Mouse (Mus musculus): ENCODE results near the gene Lct.
A peak's percentile ranks its signal among the peaks of the same experiment; 100 is the strongest.
"Not testable (repeated sequence)": the region's sequence is repeated elsewhere in the genome, so short reads cannot be mapped to it uniquely, and the experiment has no call there.

Lct gene

DNA sequence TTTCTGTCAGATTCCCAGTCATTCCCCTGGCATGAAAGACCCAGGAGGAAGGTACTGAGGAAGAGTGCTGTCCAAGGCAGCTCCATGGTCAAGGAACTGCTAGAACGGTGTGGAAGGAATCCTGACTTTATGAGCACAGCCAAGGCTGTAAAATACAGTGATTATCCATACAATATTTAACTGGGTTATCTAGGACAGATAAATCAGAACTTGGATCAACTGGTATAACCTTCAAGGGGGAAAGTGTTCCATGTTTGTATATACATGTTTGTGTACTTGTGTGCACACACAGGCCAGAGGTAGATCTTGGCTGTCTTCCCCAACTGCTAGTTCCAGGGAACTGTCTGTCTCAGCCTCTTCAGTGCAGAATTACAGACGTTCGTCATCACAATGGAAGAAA, at the start of gene Lct:
TSS of gene Lct (minus strand) at position 101 of the 400 bp plus-strand sequence.
- DNase-seq, result no peak

DNA sequence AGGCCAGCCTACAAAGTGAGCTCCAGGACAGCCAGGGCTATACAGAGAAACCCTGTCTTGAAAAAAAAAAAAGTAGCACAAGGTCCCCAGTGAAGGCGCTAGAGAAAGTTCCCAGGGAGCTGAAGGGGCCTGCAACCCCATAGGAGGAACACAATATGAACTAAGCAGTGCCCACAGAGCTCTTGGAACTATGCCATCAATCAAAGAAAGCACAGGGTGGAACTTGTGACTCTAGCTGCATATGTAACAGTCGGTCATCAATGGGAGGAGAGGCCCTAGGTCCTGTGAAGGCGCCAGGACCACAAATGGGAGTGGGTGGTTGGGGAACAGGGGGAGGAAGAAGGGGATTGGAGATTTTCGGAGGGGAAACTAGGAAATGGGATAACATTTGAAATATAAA, 48.7 kb upstream of the Lct start:
- no peak for DNase-seq

DNA sequence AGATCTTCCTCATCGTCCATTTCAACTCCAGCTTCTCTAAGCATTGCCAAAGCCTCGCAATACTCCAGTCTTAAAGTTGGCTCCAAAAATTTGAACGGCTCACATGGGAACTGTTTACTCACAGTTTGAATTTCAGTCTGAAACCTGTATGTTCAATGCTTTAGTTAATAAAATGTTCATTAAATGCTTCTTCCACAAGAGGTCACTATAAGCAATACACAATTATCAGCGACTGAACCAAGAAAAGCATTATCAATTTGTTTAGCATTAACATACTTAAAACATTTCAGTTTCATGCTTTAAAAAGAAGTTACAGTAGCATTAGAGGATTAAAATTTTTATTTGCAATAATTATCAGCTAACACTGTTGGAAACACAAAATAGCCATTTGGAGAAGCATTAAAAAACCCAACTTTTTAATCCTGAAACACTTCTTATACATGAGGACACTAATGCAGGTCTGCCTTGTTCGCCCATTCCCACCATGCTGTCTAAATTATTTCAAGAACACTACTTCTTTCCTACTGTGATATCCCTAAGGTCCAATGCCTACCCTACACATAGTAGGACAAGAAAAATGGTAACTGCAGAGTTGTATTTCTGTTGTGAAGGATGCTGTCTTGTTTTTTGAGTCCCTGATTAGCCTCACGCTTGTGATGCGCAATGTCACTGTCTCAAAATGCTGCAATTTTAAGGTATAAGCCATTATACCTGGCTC, 44.2 kb upstream of the Lct start:
- no peak for DNase-seq

DNA sequence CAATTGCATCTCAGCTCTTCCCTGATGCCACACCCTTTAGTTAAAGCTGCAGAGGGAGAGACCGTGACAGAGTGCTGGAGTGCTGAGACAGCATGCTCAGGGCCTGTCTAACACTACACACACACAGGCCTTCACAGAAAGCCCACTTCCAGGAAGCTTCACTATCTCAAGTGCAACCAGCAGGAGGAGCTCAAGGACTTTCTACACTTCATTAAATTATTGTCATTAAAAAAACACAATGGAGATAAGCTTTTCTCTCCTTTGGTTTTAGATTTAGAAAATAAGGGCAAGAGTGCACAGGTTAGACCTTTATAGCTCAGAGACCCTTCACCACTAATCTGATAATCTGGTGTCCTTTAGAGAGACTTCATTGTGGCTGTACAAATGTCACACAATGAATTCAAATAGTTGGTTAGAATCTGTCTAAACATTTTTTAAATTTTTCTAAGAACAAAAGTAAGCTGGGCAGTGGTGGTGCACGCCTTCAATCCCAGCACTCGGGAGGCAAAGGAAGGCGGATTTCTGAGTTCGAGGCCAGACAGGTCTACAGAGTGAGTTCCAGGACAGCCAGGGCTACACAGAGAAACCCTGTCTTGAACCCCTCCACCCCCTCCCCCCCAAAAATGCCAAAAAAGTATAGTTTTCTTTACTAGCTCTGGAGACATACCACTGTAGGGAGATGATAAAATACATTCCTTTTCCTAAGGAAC, 40.8 kb upstream of the Lct start:
- peak; percentile 84 for DNase-seq

DNA sequence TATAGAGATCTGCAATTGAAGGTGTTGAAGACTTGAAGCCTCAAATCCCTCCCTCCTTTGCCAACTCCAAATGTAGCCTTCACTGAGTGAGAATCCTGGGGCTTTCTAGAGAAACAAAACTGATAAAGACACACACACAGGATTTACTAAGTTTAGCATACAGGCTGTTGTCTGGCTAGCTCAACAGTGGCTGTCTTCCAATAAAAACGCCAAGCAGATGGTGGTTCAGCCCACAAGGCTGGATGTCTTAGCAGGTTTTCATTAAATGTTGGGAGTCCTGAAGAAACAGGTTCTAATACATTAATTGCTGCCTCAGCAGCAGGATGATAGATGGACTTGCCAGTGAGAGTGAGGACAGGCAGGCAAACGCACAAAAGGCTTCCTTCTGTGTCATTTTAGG, 32.5 kb upstream of the Lct start:
- no peak for DNase-seq

DNA sequence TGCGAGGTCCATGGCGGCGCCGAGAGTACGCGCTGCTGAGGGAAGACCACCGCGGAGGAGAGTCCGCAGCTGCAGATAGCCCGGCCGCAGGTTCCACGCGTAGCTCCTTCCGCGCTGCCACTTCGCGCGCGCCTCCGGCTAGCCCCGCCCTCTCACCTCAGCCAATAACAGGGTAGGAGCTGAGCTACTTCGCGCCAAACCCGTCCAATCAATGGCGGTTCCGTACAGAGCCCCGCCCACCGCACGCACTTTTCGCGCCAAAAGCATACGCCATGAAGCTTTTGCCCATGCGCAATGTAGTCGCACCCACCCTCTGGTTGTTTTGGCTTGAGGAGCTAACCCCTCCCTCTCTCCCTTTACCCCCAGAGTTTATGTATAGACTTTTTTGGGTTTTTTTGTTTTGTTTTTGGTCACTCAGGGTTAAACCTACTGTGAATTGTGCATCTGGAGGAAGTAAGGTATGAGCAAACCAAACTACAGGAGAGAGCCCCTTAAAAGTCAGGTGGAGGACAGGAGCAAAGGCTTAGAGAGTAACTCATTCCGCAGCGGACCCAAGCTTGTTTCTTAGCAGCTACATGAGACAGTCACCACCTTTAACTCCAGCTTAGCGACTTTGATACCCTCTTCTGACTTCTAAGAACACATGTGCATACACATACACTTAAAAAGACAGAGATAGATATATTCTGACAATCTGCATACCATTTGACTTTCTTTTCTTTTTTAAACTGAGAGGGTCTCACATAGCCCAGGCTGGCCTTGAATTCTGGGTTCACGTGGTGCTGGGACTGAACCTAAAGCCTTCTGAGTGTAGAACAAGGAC, 31.6 kb upstream of the Lct start, which contains the start of gene Mcm6:
TSS of gene Mcm6 (minus strand) at position 111 of the 823 bp plus-strand sequence.
- DNase-seq, result peak; percentile 98

DNA sequence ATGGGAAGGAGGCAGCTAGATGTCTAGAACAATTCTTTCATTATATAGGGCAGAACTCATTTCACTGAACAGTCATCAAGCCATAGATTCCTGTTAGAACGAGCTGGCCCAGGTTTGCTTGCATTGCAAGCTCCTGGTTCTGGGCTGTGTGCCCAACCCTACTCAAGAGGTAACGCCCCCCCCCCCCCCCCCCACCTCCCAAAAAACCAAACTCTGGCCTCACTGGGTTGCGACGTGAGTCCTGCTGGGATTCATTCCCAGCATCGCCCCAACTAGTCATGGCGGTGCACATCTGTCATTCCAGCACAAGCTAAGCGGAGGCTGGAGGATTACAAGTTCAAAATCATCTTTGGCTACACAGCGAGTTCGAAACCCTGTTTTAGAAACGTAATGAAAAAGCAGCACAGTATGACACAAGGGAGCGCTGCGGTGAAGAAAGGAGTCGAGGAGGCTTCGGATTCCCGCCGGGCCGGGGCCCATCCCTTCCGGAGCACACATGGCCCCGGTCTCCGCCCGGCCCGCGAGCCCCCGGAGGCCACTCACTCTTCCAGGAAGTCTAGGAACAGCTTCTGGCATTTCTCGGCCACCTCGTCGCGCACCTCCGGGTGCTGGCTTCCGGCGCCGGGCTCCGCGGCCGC, 30.9 kb upstream of the Lct start:
- peak; percentile 34 for DNase-seq

DNA sequence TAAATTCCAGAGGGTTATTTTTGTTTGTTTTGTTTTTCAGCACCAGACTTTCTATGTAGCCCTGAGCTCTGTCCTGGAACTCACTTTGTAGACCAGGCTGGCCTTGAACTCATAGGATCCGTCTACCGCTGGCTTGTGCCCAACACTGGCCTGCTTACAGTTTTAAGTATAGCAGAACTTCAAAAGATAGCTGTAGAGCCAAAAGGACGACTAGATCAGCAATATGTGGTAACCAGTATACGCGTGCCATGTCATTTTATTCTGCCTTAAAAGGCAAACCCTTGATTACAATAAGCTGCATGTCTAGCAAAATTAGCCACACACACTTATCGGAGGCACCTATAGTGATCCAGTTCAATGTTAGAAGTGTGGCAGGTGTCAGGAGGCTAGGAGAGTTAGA, 30.2 kb upstream of the Lct start:
- DNase-seq, result no peak

DNA sequence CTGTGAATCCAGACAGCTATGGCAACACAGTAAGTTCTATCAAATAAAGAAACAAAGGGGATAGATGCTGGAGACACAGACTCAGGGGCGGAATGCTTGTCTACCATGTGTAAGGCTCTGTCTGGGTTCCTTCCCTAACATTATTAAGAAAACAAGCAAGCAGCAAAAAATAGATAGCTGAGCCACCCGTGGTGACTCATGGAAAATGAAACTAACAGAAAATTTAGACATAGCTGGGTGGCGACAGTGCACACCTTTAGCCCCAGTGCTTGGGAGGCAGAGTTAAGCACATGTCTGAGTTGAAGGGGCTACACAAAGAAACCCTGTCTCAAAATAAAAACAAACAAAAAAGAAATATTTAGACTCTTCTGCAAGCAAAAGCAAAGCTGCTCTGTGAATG, 29.3 kb upstream of the Lct start:
- DNase-seq, result no peak

DNA sequence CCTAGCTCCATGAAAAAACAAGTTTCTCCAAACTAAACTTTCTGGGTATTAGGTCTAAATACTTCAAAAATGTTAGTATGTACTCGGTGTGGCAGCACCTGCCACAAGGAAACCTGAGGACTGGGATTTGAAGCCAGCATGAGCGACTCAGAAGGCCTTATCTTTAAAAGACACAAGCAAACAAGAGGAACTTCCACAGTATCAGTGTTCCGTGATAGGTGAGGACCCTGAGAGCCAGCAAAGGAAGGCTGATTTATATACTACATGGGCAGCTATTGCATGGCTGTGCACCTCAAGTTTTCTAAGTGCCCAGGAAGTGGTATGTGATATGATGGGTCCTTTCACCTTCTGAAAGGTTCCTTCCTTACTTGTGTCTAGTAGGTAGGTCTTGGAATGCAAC, 25.0 kb upstream of the Lct start:
- no peak for DNase-seq

DNA sequence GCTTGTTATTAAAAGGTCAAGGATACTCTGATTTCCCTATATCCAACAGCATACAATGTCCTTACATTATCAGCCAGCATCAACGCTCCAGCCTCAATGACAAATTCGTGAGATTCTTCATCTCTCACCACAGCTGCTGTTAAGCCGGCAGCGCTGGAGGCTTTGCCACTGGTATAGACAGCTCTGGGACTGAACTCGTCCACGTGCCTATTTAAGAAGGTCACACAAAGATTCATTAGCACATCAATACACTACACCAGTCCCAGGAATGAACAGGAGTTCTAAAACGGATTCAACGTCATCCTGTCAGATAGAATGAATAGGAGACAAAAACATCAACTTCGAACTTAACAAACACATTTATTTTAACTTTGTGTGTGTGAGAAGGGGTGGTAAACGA, 16.1 kb upstream of the Lct start:
- DNase-seq, result no peak

DNA sequence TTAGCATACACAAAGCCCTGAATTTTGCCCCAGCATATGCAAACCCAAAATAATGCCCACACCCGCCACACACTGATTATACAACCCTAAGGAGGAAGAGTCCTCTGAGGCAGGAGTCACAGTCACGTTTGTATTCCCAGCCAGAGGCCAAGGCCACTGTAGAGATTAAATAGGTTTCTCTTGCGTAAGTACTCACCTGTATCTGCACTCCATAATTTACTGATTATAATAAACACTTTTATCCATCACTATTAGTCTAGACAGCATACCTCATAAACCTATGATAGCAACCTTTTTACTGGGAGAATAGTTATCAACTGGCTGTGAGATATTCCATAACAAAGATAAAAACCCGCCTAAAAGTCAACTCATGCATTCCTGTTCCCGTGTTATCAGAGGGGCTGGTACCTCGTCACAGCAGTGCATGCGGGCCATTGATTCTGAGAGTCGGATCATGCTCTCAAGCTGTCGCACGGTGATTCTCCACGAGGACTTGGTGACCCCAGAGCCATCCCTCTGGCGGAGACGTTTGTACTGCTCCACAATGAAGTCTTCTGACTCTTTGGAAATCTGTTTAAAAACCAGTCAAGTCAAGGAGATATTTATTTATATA, 9.7 kb upstream of the Lct start:
- DNase-seq, result no peak

DNA sequence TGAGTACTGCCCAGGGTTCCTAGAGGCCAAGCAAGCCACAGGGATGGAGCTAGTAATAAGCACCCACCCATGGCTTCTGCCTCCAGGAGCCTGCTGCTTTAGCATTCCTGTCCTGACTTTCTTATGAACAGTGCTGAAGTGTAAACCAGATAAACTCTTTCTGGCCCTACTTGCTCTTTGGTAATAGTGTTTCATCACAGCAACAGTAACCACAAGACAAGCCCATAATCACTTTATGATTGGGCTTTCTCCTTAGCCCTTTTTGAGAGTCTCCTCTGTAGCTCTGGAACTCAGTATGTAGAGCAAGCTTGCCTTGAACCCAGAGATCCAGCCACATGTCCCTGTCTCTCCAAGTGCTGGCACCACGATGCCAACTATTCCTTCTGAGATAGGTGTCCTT, 2.2 kb upstream of the Lct start:
- DNase-seq, result no peak

DNA sequence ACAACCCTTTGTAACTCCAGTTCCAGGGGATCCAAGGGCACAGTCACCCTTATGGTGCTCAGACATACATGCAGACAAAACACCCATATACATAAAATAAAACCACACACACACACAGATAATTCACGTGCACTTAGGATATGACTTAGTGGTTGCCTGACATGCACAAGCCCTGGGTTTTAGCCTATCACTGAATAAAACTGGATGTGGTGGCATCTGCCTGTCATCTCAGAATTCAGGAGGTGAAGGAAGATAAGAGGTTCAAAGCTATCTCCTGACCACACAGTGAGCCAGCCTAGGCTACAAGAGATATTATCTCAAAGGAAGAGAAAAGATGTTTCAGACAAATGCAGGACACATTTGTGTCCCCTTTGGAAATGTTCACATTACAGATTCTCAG, 953 bp downstream of the Lct start:
- DNase-seq, result no peak

DNA sequence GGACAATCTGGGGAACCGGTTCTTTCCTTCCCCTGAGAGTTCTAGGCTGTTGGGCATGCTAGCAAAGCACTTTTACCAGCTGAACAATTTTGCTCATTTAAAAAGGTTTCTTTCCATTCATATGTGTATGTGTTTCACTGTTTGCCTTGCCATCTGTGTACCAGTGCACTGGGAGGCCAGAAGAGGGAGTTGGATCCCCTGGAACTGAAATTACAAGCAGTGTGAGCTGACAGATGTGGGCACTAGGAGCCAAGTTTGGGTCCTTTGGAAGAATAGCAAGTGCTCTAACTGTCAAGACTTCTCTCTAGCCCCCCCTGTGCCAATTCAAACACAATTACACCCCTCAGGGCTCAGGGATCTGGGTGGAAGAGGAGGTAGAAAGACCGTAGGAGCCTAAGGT, 3.3 kb downstream of the Lct start:
- no peak for DNase-seq

DNA sequence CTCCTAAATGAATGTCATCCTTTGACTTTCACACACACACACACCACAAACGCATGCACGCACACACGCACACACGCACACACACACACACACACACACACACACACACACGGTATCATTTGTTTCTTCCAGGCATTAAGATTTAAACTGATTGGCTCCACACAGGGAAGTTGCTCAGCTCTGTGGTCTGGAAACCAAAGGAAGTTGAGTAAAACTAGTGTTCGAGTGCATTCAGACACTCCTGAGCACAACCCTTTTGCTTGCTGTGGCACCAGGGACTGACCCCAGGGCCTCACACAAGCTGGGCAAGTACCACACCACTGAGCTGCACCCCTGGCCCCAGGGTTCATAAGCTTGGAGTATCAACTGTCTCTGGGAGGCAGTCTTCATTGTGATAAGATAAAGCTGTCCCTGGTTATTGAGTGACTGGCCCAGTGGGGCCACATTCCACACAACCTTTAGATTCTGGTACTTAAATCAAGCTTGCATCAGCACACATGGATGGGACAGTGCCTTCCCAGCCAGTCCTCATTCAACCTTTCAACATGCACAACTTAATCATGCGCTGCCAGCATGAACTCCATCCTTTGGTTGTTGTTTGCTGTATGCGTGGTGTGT, 5.0 kb downstream of the Lct start:
- no peak for DNase-seq

DNA sequence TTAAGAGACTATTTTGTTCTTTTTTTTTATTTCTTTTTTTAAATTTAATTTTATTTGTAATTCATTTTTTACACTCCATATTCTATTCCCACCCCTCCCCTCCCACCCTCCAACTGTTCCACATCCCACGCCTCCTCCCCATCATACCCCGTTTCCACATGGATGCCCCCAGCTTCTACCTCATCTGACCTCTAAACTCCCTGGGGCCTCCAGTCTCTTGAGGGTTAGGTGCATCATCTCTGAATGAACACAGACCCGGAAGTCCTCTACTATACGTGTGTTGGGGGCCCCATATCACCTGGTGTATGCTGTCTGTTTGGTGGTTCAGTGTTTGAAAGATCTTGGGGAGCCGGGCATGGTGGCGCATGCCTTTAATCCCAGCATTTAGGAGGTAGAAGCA, 8.9 kb downstream of the Lct start:
- DNase-seq, result not testable (repeated sequence)

DNA sequence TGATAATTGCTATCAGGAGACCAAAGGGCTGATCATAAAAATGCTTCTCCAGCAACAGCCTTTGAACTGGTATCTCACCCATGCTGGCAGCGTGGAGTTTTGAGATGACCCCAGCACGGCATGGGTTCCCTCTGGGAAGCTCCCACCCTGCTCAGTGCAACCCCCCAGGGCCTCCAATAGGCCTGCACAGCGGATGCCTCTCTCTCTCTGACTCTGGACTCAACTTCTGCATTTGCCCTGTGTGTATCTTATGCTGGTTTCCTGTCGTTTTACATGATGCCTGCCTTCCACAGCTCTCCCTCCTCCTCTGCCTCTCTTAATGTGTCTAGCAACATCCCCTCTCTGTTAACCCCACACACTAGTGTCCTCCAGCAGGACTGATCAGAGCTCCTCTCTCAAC, 13.5 kb downstream of the Lct start:
- no peak for DNase-seq

DNA sequence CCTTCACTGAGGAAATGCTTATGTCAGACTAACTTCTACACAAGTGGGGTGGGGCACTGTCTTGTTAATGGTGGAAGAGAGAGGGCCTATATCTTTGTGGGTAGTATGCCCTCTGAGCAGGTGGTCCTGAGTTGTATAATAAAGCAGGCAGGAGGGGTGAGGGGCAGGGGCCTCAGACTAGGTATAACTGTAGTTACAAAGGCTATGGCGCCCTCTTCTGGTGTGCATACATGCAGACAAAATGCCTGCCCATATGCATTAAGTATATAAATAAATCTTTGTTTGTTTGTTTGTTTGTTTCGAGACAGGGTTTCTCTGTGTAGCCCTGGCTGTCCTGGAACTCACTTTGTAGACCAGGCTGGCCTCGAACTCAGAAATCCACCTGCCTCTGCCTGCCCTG, 19.1 kb downstream of the Lct start:
- no peak for DNase-seq

DNA sequence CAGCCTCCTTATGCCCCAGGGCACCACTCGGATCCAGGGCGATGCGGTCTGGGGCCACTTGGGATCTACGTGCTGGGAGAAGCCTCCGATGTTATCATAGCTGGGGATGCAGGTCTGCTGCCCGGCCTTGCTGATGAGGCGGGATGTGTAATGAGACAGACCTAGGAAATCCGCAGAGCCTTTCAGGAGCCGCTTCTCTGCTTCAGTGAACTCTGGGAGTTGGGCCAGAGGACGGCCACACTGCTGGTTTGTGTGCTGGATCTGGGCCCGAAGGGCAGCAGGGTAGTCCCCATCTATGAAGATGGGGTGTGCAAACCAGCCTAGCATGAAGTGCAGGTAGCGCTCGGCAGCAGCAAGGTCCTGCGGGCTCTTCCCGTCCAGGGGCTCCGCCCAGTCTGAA, 24.2 kb downstream of the Lct start:
- DNase-seq, result no peak

DNA sequence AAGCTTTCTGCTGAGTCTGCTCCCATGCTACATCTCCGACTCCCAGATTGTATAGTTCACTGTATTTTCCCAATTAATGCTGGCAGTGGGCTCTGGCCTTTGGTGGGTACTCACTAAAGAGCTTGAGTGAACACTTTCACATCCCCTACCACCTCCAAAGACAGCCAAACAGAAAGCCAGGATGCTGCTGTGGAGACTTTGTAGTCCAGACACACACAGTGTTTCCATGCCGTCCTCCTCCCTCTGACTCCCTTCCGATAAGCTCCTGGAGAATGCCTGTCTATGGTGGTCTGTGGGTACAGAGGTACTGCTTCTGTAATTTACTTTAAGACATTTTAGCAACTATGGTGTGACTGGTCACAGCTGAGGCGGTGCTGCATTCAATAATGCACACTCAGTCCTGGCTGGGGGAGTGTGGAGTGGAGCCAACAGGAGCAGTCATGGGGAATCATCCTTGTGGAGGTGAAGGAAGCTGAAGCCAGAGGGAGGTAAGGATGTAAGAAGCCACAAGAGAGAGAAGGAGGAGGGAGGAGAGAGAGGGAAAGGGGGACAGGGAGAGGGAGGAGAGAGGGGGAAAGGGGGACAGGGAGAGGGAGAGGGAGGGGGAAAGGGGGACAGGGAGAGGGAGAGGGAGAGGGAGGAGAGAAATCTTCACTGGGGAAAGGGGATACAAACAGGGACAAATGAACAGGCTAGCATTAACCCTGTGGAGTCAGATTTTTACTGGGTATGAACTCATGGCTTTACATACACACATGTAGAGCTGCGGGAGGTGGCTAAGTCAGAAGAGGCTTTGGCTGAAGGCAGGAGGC, 32.2 kb downstream of the Lct start:
- DNase-seq, result no peak

DNA sequence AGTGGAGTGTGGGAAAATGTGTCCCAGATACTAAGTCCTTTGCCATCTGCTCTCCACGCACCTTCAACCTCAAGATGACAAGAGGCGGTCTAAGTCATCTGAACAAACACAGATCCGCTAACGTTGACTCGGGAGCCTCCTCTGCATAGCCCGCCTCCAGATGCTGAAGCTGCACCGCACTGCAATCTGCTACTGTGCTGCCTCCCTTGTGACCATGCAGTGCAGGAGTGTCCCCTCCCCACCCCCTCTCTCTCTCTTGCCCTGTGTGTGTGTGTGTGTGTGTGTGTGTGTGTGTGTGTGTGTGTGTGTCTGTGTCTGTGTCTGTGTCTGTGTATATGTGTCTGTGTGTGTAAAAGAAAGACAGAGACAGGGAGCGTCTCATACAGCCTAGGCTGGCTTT, 32.8 kb downstream of the Lct start:
- DNase-seq, result no peak

All from lung, postnatal 36 days (tissue).